Mouse (Mus musculus): ENCODE data around the gene Bahd1. TPM values are rescaled to one million over a fixed set of nuclear protein-coding genes. Genes with fewer than 3 reads are reported as not detected.
A peak's percentile ranks its signal among the peaks of the same experiment; 100 is the strongest.

Bahd1 gene
- total and polyA plus RNA-seq, 2 experiments: 2.3 to 6.3 TPM

- peak within 1 kb of the TSS; percentile 88 for H3K9ac ChIP-seq (ENCODE audit: low read depth, low read length)
- DNase-seq (ENCODE audit: extremely low read depth, low read depth, low spot score): peak; percentile 16
- H3K4me3 ChIP-seq (ENCODE audit: insufficient read depth, low read depth, low read length): peak within 1 kb of the TSS; percentile 93
- no peaks in the 10 kb centered on the region; the same call in 1 of the 2 replicates for H3K36me3 ChIP-seq (ENCODE audit: control insufficient read depth, insufficient read depth, low read length)
- peaks cover 3% of the 10 kb centered on the region for H3K4me1 ChIP-seq (ENCODE audit: control insufficient read depth, insufficient read depth, low read length)
- H3K27me3 ChIP-seq (ENCODE audit: control insufficient read depth, insufficient read depth, low read length): no peaks in the 10 kb centered on the region
- no peaks in the 10 kb centered on the region for H3K79me2 ChIP-seq (ENCODE audit: control insufficient read depth, insufficient read depth, low read length)
- no peak within 1 kb of the TSS for H3K27ac ChIP-seq (replicated peaks; ENCODE audit: insufficient read depth, low read depth, low read length)
- 3% methylated on average over 47 of the region's 47 CpGs for WGBS
- TF ChIP-seq POLR2A (IDR thresholded peaks at IDR 0.05; ENCODE audit: extremely low read depth, insufficient read depth, low read length) (0 out of 2 replicates have a peak, but pooled peaks have one; percentile 26), CTCF (IDR thresholded peaks at IDR 0.05; ENCODE audit: low read depth, low read length) (no peak)
Measured at GRCm38 (mm10) chr2:118926361-118926997, 26.3 kb downstream of the Bahd1 start, which contains the start of gene Chst14. Chst14 (plus strand) TSS chr2:118926496.

DNA sequence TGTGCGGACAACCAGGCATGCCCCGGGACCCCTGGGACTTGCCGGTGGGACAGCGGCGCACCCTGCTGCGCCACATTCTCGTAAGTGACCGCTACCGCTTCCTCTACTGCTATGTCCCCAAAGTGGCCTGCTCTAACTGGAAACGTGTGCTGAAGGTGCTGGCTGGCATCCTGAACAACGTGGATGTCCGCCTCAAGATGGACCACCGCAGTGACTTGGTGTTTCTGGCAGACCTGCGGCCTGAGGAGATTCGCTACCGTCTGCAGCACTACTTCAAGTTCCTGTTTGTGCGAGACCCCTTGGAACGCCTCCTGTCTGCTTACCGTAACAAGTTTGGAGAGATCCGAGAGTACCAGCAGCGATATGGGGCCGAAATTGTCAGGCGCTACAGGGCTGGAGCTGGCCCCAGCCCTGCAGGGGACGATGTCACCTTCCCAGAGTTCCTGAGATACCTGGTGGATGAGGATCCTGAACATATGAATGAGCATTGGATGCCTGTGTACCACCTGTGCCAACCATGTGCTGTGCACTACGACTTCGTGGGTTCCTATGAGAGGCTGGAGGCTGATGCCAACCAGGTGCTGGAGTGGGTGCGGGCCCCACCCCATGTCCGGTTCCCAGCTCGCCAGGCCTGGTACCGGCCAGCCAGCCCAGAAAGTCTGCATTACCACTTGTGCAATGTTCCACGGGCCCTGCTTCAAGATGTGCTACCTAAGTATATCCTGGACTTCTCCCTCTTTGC, 27.0 kb downstream of the Bahd1 start:
- no peaks in the 10 kb centered on the region for H3K27me3 ChIP-seq (ENCODE audit: control insufficient read depth, insufficient read depth, low read length)
- no peaks in the 10 kb centered on the region for H3K79me2 ChIP-seq (ENCODE audit: control insufficient read depth, insufficient read depth, low read length)
- H3K27ac ChIP-seq (replicated peaks; ENCODE audit: insufficient read depth, low read depth, low read length): no peak overlapping the region
- TF ChIP-seq POLR2A (IDR thresholded peaks at IDR 0.05; ENCODE audit: extremely low read depth, insufficient read depth, low read length): no peak
- H3K9ac ChIP-seq (ENCODE audit: low read depth, low read length): peak overlapping the region; percentile 88
- H3K36me3 ChIP-seq (ENCODE audit: control insufficient read depth, insufficient read depth, low read length): no peaks in the 10 kb centered on the region
- 49% methylated on average over 31 of the region's 31 CpGs for WGBS
- peaks cover 3% of the 10 kb centered on the region for H3K4me1 ChIP-seq (ENCODE audit: control insufficient read depth, insufficient read depth, low read length)
- peak overlapping the region; percentile 93 for H3K4me3 ChIP-seq (ENCODE audit: insufficient read depth, low read depth, low read length)
- DNase-seq (ENCODE audit: extremely low read depth, low read depth, low spot score): no peak

DNA sequence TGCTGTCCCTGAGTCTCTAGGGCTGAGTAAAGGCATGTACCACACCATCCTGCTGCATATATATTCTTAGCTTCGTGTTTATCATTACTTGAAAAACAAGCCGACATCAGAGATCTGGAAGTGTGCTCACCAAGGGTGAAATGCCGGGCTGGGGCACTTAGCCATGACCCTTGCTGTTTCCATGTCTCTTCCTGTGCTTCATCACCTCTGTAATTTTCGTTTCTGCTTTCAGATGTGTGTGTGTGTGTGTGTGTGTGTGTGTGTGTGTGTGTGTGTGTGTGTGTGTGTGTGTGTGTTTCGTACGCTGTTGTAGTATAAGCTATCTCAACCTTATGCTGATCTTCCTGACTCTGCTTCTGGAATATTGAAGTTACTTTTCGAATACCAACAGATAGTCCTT, 41.2 kb downstream of the Bahd1 start:
- no peaks in the 10 kb centered on the region for H3K79me2 ChIP-seq (ENCODE audit: control insufficient read depth, insufficient read depth, low read length)
- H3K36me3 ChIP-seq (ENCODE audit: control insufficient read depth, insufficient read depth, low read length): no peaks in the 10 kb centered on the region
- no peak for TF ChIP-seq POLR2A (IDR thresholded peaks at IDR 0.05; ENCODE audit: extremely low read depth, insufficient read depth, low read length)
- no peak for TF ChIP-seq CTCF (IDR thresholded peaks at IDR 0.05; ENCODE audit: low read depth, low read length)
- no peak for DNase-seq (ENCODE audit: extremely low read depth, low read depth, low spot score)
- no peak overlapping the region for H3K9ac ChIP-seq (ENCODE audit: low read depth, low read length)
- no peaks in the 10 kb centered on the region for H3K4me1 ChIP-seq (ENCODE audit: control insufficient read depth, insufficient read depth, low read length)
- no peak overlapping the region for H3K4me3 ChIP-seq (ENCODE audit: insufficient read depth, low read depth, low read length)
- H3K27me3 ChIP-seq (ENCODE audit: control insufficient read depth, insufficient read depth, low read length): no peaks in the 10 kb centered on the region
- no peak overlapping the region for H3K27ac ChIP-seq (replicated peaks; ENCODE audit: insufficient read depth, low read depth, low read length)
- WGBS: 57% methylated on average over 7 of the region's 7 CpGs

DNA sequence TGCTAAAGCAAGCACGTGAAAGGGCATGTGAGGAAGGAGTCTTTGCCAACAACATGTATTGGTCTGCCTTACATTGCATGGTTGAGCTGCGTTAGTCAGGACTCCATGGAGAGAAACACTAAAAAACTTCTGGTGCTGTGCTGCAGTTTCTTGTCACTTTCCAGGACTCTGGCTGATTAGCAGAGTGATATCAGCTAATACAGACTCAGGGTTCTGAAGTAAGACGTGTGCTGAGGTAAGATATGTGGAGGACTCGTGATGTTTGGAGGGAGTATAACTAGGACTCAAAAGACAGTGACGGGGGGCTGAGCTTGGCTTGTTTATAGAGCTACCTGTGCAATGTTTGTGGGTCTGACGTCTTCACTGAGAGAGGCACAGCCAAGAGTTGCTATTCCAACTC, 43.1 kb downstream of the Bahd1 start:
- no peak for TF ChIP-seq POLR2A (IDR thresholded peaks at IDR 0.05; ENCODE audit: extremely low read depth, insufficient read depth, low read length)
- TF ChIP-seq CTCF (IDR thresholded peaks at IDR 0.05; ENCODE audit: low read depth, low read length): no peak
- H3K36me3 ChIP-seq (ENCODE audit: control insufficient read depth, insufficient read depth, low read length): no peaks in the 10 kb centered on the region
- 91% methylated on average over 6 of the region's 6 CpGs for WGBS

DNA sequence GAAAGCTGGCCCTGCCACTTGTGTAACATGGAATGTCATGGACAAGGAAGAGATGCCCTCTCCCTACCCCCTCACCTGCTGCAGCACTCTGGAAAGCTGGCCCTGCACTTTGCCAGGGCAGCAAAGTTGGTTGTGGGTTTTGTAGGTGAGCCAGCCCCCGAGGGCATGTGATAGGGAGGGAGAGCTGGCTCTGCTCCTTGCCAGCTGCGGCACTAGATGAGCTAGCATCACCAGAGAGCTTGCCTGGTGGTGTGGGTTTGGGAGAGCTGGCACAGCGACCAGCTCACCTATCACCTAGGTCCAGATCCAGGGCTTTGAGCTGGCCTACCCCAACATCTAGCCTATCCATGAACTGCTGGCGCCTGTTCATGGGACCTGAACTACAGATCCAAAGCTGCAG, 48.6 kb downstream of the Bahd1 start:
- no peaks in the 10 kb centered on the region for H3K4me1 ChIP-seq (ENCODE audit: control insufficient read depth, insufficient read depth, low read length)
- no peaks in the 10 kb centered on the region for H3K79me2 ChIP-seq (ENCODE audit: control insufficient read depth, insufficient read depth, low read length)
- no peaks in the 10 kb centered on the region for H3K36me3 ChIP-seq (ENCODE audit: control insufficient read depth, insufficient read depth, low read length)
- WGBS: 86% methylated on average over 4 of the region's 4 CpGs
- 0 out of 2 replicates have a peak, but pooled peaks cover 2% of the 10 kb centered on the region for H3K27me3 ChIP-seq (ENCODE audit: control insufficient read depth, insufficient read depth, low read length)
- H3K4me3 ChIP-seq (ENCODE audit: insufficient read depth, low read depth, low read length): no peak overlapping the region
- TF ChIP-seq CTCF (IDR thresholded peaks at IDR 0.05; ENCODE audit: low read depth, low read length): no peak
- TF ChIP-seq POLR2A (IDR thresholded peaks at IDR 0.05; ENCODE audit: extremely low read depth, insufficient read depth, low read length): no peak
- H3K27ac ChIP-seq (replicated peaks; ENCODE audit: insufficient read depth, low read depth, low read length): no peak overlapping the region
- H3K9ac ChIP-seq (ENCODE audit: low read depth, low read length): no peak overlapping the region
- DNase-seq (ENCODE audit: extremely low read depth, low read depth, low spot score): no peak

More for the DNA sequence above, 43.1 kb downstream of the Bahd1 start:
- 0 out of 2 replicates have a peak, but pooled peaks cover 2% of the 10 kb centered on the region for H3K27me3 ChIP-seq (ENCODE audit: control insufficient read depth, insufficient read depth, low read length)
- H3K9ac ChIP-seq (ENCODE audit: low read depth, low read length): no peak overlapping the region
- DNase-seq (ENCODE audit: extremely low read depth, low read depth, low spot score): no peak
- H3K4me3 ChIP-seq (ENCODE audit: insufficient read depth, low read depth, low read length): no peak overlapping the region
- H3K79me2 ChIP-seq (ENCODE audit: control insufficient read depth, insufficient read depth, low read length): no peaks in the 10 kb centered on the region
- no peaks in the 10 kb centered on the region for H3K4me1 ChIP-seq (ENCODE audit: control insufficient read depth, insufficient read depth, low read length)
- H3K27ac ChIP-seq (replicated peaks; ENCODE audit: insufficient read depth, low read depth, low read length): no peak overlapping the region

DNA sequence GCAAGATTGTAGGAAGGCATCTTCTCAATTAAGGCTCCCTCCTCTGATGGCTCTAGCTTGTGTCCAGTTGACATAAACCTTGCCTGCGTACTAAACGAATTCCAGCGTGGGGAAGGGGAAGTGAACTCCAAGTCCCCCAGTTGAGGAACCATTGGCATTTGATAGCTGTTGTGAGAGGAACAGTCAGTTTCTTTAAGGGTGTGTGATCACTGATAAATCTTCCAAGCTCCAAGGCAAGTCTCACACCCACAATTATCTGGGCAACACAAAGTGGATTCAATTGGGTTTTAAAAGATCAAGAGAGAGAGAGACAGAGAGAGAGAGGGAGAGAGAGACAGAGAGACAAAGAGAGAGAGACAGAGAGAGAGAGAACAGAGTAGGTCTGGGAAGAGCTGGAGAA, 49.5 kb downstream of the Bahd1 start:
- no peaks in the 10 kb centered on the region for H3K4me1 ChIP-seq (ENCODE audit: control insufficient read depth, insufficient read depth, low read length)
- whole genome bisulfite sequencing: 72% methylated on average over 3 of the region's 3 CpGs
- H3K27ac ChIP-seq (replicated peaks; ENCODE audit: insufficient read depth, low read depth, low read length): no peak overlapping the region
- H3K79me2 ChIP-seq (ENCODE audit: control insufficient read depth, insufficient read depth, low read length): no peaks in the 10 kb centered on the region
- H3K36me3 ChIP-seq (ENCODE audit: control insufficient read depth, insufficient read depth, low read length): no peaks in the 10 kb centered on the region
- TF ChIP-seq POLR2A (IDR thresholded peaks at IDR 0.05; ENCODE audit: extremely low read depth, insufficient read depth, low read length) (no peak), CTCF (IDR thresholded peaks at IDR 0.05; ENCODE audit: low read depth, low read length) (no peak)
- no peak for DNase-seq (ENCODE audit: extremely low read depth, low read depth, low spot score)
- H3K4me3 ChIP-seq (ENCODE audit: insufficient read depth, low read depth, low read length): no peak overlapping the region
- H3K9ac ChIP-seq (ENCODE audit: low read depth, low read length): no peak overlapping the region
- 0 out of 2 replicates have a peak, but pooled peaks cover 2% of the 10 kb centered on the region for H3K27me3 ChIP-seq (ENCODE audit: control insufficient read depth, insufficient read depth, low read length)
